Mouse (Mus musculus) naive thymus-derived CD4-positive, alpha-beta T cell, adult 2 months (primary cell): ENCODE results near the gene Naga.

ENCODE experiments used
- DNase-seq: peaks from one replicate; pipeline ENCODE4 v3.0.0-alpha.2; 2011; ENCODE audit warnings: low read depth

Gene Naga

DNA sequence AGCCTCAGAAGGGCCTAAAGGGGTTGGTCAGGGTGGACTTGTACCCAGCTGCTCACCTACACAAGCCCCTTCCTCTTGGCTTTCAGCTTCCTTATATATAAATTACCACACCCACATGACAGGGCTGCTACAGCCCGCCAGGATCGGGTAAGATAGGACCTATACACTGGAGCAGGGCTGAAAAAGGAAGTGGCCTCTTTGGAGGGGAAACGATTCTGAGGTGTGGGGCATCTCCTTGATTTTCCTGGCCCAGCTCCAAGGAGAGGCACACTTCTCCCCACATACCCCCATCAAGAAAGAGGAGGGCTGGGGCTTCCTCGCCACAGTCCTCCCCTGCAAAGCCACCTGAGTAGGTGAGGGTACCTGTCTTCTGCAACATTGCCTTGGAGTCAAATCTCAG lies 850 bp downstream of the Naga start:
- DNase-seq, result peak; percentile 45

DNA sequence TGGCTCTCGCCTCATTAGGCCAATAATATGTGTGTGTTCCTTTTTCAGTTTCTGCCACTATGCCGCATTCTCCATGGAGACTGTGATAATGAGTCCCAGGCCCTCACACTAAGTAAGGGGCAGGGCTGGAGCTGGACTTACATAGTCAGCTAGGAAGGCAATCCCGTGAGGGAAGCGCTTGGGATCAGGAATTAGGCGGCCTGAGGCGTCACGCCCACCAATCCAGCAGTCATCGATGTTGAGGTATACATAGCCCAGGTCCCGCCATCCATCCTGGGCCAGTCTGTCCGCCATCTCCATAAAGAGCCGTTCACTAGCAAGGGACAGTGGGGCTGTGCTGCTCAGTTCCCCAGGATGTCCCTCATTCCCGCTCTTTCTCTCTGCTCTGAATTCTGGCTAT lies 2.1 kb downstream of the Naga start:
- no peak for DNase-seq

DNA sequence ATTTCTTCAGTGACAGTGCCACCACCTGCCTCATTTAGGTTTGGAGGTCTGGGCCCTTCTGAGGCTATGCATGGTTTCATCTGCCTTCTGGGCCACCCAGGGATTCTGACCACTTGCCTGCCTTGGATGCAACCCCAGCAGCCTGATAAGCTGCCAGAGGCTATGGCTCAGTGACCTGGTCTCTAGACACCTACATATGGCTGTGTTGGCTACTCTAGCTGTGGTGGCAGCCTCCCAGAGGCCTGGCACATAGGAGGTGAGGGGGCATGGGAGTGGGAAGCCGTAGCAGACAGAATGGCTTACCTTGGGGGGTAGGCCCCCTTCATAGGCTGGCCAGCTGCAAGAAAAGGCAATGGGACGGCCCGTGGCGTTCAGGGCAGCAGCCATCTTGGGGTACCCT lies 3.5 kb downstream of the Naga start:
- no peak for DNase-seq

DNA sequence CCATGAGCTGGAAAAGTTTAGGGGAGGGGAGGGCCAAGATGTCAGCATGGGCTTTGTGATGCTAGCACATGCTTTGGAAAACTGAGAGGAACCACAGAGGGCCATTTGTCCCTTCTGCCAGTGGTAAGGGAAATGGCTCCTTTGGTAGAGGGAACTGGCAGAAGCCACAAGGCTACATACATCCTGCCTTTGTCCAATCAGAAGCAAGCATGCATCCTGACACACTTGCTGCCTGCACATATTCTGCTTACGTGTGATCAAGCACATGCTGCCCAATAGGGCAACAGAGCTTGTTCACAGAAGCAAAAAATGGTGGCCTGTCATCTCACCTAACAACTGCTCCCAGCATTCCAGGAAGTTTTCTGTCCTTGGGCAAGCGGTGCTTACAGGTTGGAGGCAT lies 13.3 kb downstream of the Naga start:
- DNase-seq, result peak; percentile 21

DNA sequence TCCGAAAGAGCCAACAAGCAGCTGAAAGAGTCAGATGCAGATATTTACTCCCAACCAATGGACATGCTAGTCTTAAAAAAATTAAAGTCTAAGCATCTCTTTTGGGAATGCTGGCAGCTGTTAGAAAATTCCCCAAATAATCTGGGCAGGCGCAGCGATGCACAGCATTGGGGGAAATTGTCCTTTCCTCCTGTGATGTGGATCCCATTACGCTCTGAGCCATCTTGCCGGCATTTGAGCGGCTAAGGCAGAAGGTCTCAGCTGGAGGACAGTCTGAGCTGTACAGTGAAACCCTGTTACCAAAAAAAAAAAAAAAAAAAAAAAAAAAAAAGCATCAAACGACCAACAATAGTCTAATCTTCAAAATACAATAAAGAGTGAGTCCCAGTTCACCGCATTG lies 16.5 kb downstream of the Naga start:
- no peak for DNase-seq

- DNase-seq, result no peak
Observed at GRCm38 (mm10) chr15:82319613-82320012, 19.1 kb downstream of the Naga start.

- no peak for DNase-seq
Observed at GRCm38 (mm10) chr15:82317839-82318238, 20.9 kb downstream of the Naga start.

- DNase-seq, result no peak
Observed at GRCm38 (mm10) chr15:82308416-82308815, 30.3 kb downstream of the Naga start.

- no peak for DNase-seq
Observed at GRCm38 (mm10) chr15:82307107-82307506, 31.6 kb downstream of the Naga start.

DNA sequence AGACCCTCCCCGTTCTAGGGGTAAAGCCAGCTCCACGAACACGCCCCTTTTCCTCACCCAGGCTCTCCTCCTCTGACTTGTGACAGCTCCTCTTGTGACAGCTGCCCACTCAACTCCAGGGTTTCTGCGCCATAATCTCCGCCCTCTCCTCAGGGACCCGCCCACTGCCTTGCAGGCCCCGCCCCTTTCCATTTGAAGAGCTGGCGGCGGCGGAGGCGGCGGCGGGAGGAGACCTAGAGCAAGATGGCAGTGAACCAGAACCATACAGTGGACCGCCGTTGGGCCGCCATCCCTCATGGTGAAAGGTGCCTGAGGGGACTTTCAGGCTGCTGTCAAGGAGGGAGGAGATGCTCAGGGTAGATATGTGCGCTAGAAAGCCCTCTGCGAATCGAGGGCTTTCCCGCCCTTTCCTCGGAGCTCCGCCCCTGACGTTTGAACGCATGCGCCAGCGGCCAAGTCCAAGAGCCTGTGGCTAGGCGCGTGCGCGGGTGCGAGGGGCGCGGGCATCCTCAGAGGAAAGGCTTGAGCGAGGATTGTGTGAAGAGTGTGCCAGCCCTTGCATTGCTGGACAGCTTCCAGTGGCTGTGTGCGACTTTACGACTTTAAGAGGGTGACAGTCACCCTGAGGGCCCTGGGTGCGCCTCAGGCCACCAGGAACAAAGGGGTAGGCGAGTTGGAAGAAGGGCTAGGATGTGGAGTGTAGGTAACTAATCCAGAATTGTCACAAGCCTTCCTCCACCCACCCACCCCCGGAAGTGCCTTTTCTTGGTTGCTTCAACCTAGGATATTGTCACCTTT lies 39.8 kb downstream of the Naga start, which contains the start of gene Wbp2nl:
Wbp2nl (plus strand) TSS at position 191 of the 798 bp plus-strand sequence.
- no peak for DNase-seq

DNA sequence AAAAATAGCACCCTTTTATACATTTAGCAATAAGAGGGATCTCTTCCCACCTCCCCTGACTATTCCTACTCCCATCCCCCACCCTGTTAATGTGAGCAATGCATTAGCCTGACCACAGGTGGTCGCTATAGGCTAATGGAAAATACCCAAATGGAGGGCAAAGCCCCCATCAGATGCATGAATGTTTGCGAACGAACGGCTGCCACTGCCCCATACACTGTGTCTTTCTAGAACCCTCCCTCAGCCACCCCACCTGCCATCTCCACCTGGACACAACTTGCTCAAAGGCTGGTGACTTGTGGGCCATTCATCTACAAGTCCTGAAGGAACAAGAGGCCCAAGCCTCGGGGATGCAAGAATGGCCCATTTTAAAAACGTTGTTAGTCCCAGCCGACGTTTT lies 44.7 kb downstream of the Naga start:
- peak; percentile 10 for DNase-seq

GRCm38 (mm10) chr15:82293271-82293711 lies 45.4 kb downstream of the Naga start:
- DNase-seq, result no peak

- no peak for DNase-seq
Observed at GRCm38 (mm10) chr15:82292851-82293250, 45.9 kb downstream of the Naga start.

- DNase-seq, result no peak
Observed at GRCm38 (mm10) chr15:82290252-82290651, 48.5 kb downstream of the Naga start.

GRCm38 (mm10) chr15:82286157-82286556 lies 52.6 kb downstream of the Naga start:
- DNase-seq, result no peak

GRCm38 (mm10) chr15:82280638-82281037 lies 58.1 kb downstream of the Naga start:
- DNase-seq, result no peak
